Mouse (Mus musculus) forebrain, embryonic 14.5 days (tissue): ENCODE data around the gene Gm20532. TPM values are rescaled to one million over a fixed set of nuclear protein-coding genes. Genes with fewer than 3 reads are reported as not detected.
"Not testable (repeated sequence)": the region's sequence is repeated elsewhere in the genome, so short reads cannot be mapped to it uniquely, and the experiment has no call there.

ENCODE experiments used
- ATAC-seq: fragments of 200-750 bp; cut with Nextera tagmentation; 2 replicates; pipeline ENCODE4 v1.8.0; 2017; ENCODE audit warnings: mild to moderate bottlenecking, moderate library complexity
- DNase-seq: peaks from one replicate; pipeline ENCODE4 v3.0.0-alpha.2; 2015; ENCODE audit warnings: low spot score
- H3K27ac ChIP-seq: fragments of 300-500 bp; sonication (generic); 2 replicates; pipeline ENCODE4 v1.5.1; 2014; ENCODE audit warnings: low read depth, mild to moderate bottlenecking, control low read depth, low read length, moderate library complexity
- H3K27me3 ChIP-seq: fragments of 300-500 bp; sonication (generic); replicated peaks from 2 replicates; pipeline ENCODE4 v1.6.1; 2014; ENCODE audit warnings: low read length, control low read depth, mixed read lengths; ENCODE audit not compliant: control insufficient read depth, insufficient read depth
- H3K36me3 ChIP-seq: fragments of 300-500 bp; sonication (generic); 2 replicates; pipeline ENCODE4 v1.6.1; 2014; ENCODE audit warnings: low read length, control low read depth; ENCODE audit not compliant: control insufficient read depth, insufficient read depth
- H3K4me1 ChIP-seq: fragments of 300-500 bp; sonication (generic); 2 replicates; pipeline ENCODE4 v1.6.1; 2014; ENCODE audit warnings: antibody characterized with exemption, low read length, control low read depth; ENCODE audit not compliant: control insufficient read depth, insufficient read depth
- H3K4me2 ChIP-seq: fragments of 300-500 bp; sonication (generic); 2 replicates; pipeline ENCODE4 v1.6.1; 2014; ENCODE audit warnings: mild to moderate bottlenecking, control low read depth, low read length
- H3K4me3 ChIP-seq: fragments of 300-500 bp; sonication (generic); 2 replicates; pipeline ENCODE4 v1.5.1; 2014; ENCODE audit warnings: low read depth, low read length, control low read depth
- H3K9ac ChIP-seq: fragments of 300-500 bp; sonication (generic); 2 replicates; pipeline ENCODE4 v1.6.1; 2014; ENCODE audit warnings: mild to moderate bottlenecking, low read length, control low read depth, moderate library complexity
- H3K9me3 ChIP-seq: fragments of 300-500 bp; sonication (generic); replicated peaks from 2 replicates; pipeline ENCODE4 v1.6.1; 2016; ENCODE audit warnings: low read length, control low read depth, mixed read lengths; ENCODE audit not compliant: control insufficient read depth
- WGBS: fragments of 180-500 bp; shearing (Covaris S2); extraction: QIAGEN DNeasy Blood & Tissue Kit; methylation state at CpG from one replicate; pipeline ENCODE4 v1.1.7; 2014; 5-methylcytosine and 5-hydroxymethylcytosine counted together
- polyA plus RNA-seq: library from polyadenylated mRNA; unstranded; fragments of >200 nt; fragmentation: Nextera tagmentation; extraction: Ambion mirVana; gene quantifications from 2 replicates; pipeline ENCODE4 v1.2.1, GENCODE M21; 2014

Gm20532 gene
- polyA plus RNA-seq, 1 experiment from 2014 or later: not detected

DNA sequence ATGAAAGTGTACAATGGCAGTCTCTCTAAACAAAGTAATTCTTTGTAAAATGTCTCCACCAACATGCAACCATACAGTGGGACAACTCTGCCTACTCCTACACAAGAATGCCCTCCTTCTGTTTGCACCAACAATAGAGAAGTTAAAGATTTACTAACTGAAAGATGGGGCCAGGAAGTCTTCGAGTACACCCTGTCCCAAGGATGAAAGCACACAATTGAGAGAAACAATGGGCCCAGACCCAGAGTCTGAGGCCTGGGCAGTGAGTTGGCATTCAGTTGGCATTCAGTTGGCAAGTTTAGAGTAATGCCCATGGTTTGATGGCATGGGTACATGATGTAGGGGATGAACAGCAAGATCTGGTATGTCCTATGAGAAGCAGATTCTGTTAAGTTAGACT, 68.2 kb downstream of the Gm20532 start:
- Histone ChIP-seq H3K9ac (no peak overlapping the region), H3K9me3 (no peaks in the 10 kb centered on the region), H3K4me3 (no peak overlapping the region), H3K27ac (no peak overlapping the region), H3K4me2 (no peak overlapping the region), H3K36me3 (no peaks in the 10 kb centered on the region), H3K4me1 (no peaks in the 10 kb centered on the region), H3K27me3 (no peaks in the 10 kb centered on the region)
- 50% methylated on average over 1 of the region's 1 CpGs for WGBS
- no peak for ATAC-seq
- no peak for DNase-seq

GRCm38 (mm10) chr2:26657426-26657825, 71.0 kb downstream of the Gm20532 start:
- ATAC-seq: no peak
- Histone ChIP-seq H3K4me1 (no peaks in the 10 kb centered on the region), H3K4me2 (no peak overlapping the region), H3K27me3 (no peaks in the 10 kb centered on the region), H3K9ac (no peak overlapping the region), H3K4me3 (no peak overlapping the region), H3K27ac (no peak overlapping the region), H3K9me3 (no peaks in the 10 kb centered on the region), H3K36me3 (no peaks in the 10 kb centered on the region)
- no peak for DNase-seq
- WGBS: 88% methylated on average over 2 of the region's 2 CpGs

- no peaks in the 10 kb centered on the region for H3K27me3 ChIP-seq
- no peaks in the 10 kb centered on the region for H3K36me3 ChIP-seq
- no peak overlapping the region for H3K27ac ChIP-seq
- WGBS: 3% methylated on average over 15 of the region's 20 CpGs
- peak overlapping the region; percentile 51 for H3K4me2 ChIP-seq
- H3K4me3 ChIP-seq: peak overlapping the region; percentile 22
- ATAC-seq (0 out of 2 replicates have a peak, but pooled peaks have one; percentile 26), DNase-seq (peak; percentile 19)
- peak overlapping the region; percentile 51 for H3K9ac ChIP-seq
- no peaks in the 10 kb centered on the region for H3K9me3 ChIP-seq
- no peaks in the 10 kb centered on the region for H3K4me1 ChIP-seq
These were observed 74.8 kb downstream of the Gm20532 start for GRCm38 (mm10) chr2:26661143-26661752.

GRCm38 (mm10) chr2:26661768-26662508, 75.5 kb downstream of the Gm20532 start:
- ATAC-seq (no peak), DNase-seq (no peak)
- peak overlapping the region; percentile 22 for H3K4me3 ChIP-seq
- 48% methylated on average over 29 of the region's 29 CpGs for WGBS
- peak overlapping the region; percentile 51 for H3K9ac ChIP-seq
- H3K27ac ChIP-seq: no peak overlapping the region
- H3K27me3 ChIP-seq: no peaks in the 10 kb centered on the region
- peak overlapping the region; percentile 51 for H3K4me2 ChIP-seq
- H3K36me3 ChIP-seq: no peaks in the 10 kb centered on the region
- H3K4me1 ChIP-seq: no peaks in the 10 kb centered on the region
- H3K9me3 ChIP-seq: no peaks in the 10 kb centered on the region

GRCm38 (mm10) chr2:26662509-26662882, 76.1 kb downstream of the Gm20532 start:
- Histone ChIP-seq H3K27ac (no peak overlapping the region), H3K27me3 (no peaks in the 10 kb centered on the region), H3K4me2 (no peak overlapping the region), H3K9ac (no peak overlapping the region), H3K4me1 (no peaks in the 10 kb centered on the region), H3K9me3 (no peaks in the 10 kb centered on the region), H3K36me3 (no peaks in the 10 kb centered on the region), H3K4me3 (no peak overlapping the region)
- ATAC-seq (no peak), DNase-seq (no peak)
- 84% methylated on average over 13 of the region's 13 CpGs for WGBS

GRCm38 (mm10) chr2:26663112-26663511, 76.7 kb downstream of the Gm20532 start:
- ATAC-seq: no peak
- Histone ChIP-seq H3K4me3 (no peak overlapping the region), H3K4me1 (no peaks in the 10 kb centered on the region)

DNA sequence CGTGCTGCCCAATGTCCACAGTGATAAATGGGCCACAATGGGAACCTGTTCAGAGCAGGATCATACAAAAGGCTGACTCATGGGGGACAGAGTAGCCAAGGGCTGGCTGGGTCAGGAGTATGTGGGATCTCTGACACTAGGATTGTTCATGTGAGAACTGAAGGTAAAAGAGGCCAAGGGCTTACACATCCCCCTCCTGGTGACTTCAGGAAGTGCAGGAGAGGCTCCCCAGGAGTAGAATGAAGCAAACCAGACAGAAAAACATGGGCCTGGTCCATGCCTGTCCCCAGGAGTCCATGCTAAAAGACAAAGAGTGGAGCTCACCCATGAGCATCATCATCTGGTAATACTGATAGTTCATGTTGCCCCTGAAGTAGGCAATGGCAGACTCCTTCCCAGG, 77.1 kb downstream of the Gm20532 start:
- DNase-seq: peak; percentile 35
- H3K4me2 ChIP-seq, H3K9ac ChIP-seq, H3K4me3 ChIP-seq, H3K4me1 ChIP-seq, H3K9me3 ChIP-seq, ATAC-seq, H3K27ac ChIP-seq, H3K36me3 ChIP-seq, H3K27me3 ChIP-seq: not testable (repeated sequence)
- 79% methylated on average over 1 of the region's 1 CpGs for WGBS

More at GRCm38 (mm10) chr2:26663112-26663511, 76.7 kb downstream of the Gm20532 start:
- H3K36me3 ChIP-seq: no peaks in the 10 kb centered on the region
- no peaks in the 10 kb centered on the region for H3K9me3 ChIP-seq
- 85% methylated on average over 10 of the region's 10 CpGs for WGBS
- no peak for DNase-seq
- no peak overlapping the region for H3K4me2 ChIP-seq
- no peak overlapping the region for H3K27ac ChIP-seq
- H3K27me3 ChIP-seq: no peaks in the 10 kb centered on the region
- no peak overlapping the region for H3K9ac ChIP-seq

DNA sequence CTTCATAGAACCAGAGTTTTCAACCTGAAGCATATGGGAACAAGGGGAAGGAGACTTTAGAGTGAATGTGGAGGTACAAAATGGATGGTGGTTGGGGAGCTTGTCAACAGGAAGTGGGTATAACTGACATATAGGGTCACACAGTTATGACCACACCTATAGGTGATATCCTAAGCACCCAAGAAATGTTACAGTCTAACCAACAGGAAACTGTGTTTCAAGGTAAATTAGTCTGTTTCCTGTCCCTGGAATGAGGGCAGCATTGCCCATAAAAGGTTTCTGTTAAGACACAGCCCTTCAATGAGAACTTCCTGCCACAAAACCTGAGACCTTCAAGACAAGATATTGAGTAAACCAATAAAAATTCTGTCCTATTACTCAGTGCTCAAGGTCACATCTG, 82.3 kb downstream of the Gm20532 start:
- Histone ChIP-seq H3K4me1 (no peaks in the 10 kb centered on the region), H3K4me3 (no peak overlapping the region), H3K9me3 (no peaks in the 10 kb centered on the region), H3K9ac (no peak overlapping the region), H3K4me2 (no peak overlapping the region), H3K27ac (no peak overlapping the region), H3K36me3 (no peaks in the 10 kb centered on the region), H3K27me3 (no peaks in the 10 kb centered on the region)
- DNase-seq (no peak), ATAC-seq (no peak)

DNA sequence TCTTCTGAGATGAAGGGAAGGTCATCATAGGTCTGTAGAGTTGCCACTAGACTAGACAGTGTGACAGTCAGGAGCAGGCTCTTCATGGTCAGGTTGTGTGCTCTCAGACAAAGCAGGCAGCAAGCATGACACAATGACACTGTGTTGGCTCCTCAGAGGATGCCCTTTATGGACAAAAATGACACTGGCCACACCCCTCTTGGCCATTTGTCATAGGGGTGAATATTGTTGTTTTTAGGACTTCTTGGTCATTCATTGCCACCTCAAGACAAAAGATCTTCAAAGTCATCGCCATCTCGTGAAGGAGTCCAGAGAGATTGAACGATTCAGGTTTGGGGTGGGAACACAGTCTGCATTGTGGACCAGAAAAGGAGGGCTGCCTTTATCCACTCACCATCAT, 84.7 kb downstream of the Gm20532 start, which contains the start of gene Lcn4:
Gene Lcn4 (minus strand): TSS at position 101 of the 400 bp plus-strand sequence.
- Histone ChIP-seq H3K4me2 (no peak within 1 kb of the TSS), H3K4me1 (no peaks in the 10 kb centered on the region), H3K36me3 (no peaks in the 10 kb centered on the region), H3K4me3 (no peak within 1 kb of the TSS), H3K9ac (no peak within 1 kb of the TSS), H3K9me3 (no peaks in the 10 kb centered on the region), H3K27ac (no peak within 1 kb of the TSS), H3K27me3 (no peaks in the 10 kb centered on the region)
- 93% methylated on average over 3 of the region's 3 CpGs for WGBS
- ATAC-seq: no peak
- DNase-seq: no peak
